Mouse (Mus musculus) embryo, embryonic 11.5 days (tissue): Measurements from ENCODE around the gene Tmc7.
A peak's percentile ranks its signal among the peaks of the same experiment; 100 is the strongest.

Experiments
- DNase-seq: peaks from one replicate; pipeline ENCODE4 v3.0.0-alpha.2; 2012; ENCODE audit warnings: low read depth, low spot score

Tmc7 gene

DNA sequence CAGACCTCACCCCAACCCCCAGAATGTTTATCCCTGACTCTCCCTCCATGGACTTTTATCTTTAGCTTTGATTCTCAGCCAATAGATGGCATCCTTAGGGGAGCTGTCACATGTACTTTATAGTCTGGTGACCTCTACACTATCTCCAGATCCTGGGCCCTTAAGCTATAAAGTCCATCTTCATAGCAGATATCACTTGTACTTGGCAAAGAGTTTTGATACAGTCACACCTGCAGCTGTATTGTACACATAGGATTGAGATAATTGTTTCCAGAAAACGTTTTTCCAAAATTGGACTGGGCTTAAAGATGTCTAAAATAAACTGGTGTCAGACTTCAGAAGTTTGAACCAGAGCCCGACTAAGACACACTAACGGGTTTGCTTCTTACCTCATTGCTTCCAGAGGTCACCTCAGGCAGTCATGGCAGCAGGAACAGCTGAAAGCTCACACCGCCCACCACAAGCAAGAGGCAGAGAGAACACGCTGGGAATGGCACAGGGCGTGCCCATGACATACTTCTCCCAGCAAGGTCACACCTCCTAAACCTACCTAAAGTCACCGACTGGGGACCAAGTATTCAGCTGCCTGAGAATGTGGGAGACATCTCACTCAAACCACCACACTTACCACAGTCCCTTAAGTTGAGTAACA, 84.6 kb downstream of the Tmc7 start:
- DNase-seq: no peak

- DNase-seq: no peak
Measured at GRCm38 (mm10) chr7:118498984-118499783, 85.4 kb downstream of the Tmc7 start.

GRCm38 (mm10) chr7:118494892-118495579, 89.5 kb downstream of the Tmc7 start:
- no peak for DNase-seq

DNA sequence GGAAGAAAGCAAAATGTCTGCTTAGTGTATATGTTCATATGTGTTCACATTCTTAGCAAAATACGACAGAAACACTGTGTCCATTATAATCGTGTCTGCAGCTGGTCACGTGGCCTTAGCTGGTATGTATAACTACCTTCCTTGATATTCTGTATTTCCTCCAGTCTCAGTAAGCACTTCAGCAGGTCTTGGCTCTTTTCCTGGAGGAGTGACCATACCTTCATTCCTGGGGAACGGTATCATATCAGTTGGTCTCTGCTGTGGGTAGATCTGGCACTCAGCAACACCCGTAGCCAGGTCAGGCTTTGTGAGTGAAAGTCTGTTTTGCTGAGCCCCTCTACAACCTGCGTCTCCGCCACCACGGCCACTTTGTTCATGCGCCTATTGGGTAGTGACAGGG, 90.6 kb downstream of the Tmc7 start:
- DNase-seq: no peak

DNA sequence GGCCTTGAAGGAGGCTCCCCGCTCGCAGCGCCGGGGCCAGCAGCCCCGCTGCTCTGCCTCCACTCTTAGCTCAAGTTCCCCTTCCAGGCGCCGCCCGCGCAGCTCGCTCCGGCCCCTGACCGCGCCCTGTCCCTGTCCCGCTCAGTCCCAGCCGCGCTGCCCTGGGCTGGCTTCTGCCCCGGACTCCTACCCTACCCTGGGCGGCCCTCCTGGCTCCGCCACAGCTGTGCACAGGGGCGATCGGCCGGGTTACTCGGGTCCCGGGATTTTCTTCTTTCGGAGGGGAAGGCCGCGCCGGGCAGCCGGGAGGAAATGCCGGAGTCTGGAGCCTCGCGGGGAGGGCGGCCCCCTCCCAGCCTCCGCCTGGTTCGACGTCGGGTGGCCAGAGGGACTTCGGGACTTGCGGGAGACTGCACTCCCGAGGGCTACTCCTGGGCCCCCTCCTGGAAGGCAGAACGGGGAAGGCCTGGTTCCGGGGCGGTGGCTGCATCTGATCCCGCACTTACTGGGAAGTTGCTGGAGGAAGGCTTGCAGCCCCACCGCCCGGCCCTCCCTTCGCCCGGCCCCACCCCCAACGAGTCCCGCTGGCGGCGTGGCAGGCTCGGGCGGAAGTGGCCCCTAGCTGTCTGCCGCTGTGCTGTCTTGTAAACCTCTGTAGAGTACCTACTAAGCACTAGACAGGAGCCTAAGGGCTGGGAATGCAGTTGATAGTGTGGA, 92.9 kb downstream of the Tmc7 start, which contains the start of gene Itpripl2:
TSS of gene Itpripl2 (minus strand) at position 545 of the 717 bp plus-strand sequence.
- DNase-seq: peak; percentile 51

- no peak for DNase-seq
Measured at GRCm38 (mm10) chr7:118490666-118491430, 93.7 kb downstream of the Tmc7 start.

DNA sequence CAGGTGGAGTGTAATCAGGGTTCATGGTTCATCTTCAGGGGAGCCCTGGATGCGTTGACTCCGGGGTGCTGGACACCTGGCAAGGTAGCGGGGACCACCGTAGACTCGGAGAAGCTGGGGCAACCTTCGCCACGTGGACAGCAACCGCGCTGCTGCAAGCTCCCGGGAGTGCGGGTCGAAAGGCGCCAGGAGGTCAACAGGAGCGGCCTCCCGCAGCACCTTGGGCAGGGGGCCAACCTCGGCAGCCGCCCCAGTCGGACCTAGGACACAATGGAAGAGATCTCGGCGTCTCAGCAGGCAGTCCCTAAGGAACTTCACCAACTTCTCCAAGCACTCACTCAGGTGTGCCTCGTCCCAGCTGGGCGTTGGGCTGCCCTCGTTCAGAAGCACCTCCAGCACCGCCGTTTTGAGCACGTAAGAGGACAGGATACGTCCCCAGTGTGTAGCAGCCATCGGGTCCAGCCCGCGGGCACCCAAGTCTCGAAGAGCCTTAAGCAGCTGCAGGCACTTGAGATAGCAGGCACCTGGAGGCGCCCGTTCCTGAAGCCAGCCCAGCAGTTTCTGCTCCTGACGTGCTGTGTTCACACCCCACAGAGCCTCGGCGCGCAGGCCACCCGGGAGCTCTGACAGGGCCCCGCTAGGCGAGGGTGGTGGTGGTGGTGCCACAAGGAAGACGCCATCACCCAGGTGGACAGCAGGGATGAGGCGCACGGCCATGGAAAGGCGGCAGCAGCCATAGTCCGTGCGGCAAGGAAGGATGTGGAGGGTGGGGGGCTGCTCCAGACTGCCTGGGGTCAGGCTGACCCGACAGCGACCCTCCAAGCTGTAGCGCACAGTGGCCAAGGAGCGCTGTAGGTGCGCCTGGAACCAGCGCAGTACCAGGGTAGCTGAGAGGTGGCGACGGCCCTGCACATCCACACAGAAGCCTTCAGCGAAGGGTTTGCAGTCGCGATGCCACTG, 94.5 kb downstream of the Tmc7 start:
- DNase-seq: no peak

GRCm38 (mm10) chr7:118488060-118488664, 96.4 kb downstream of the Tmc7 start:
- DNase-seq: no peak

GRCm38 (mm10) chr7:118486917-118487316, 97.6 kb downstream of the Tmc7 start:
- no peak for DNase-seq
